Mouse (Mus musculus) kidney, adult 18-20 months (tissue): ENCODE results near the gene Wfdc12.

Source experiments
- DNase-seq: peaks from one replicate; pipeline ENCODE4 v3.0.0; 2021

Gene Wfdc12

DNA sequence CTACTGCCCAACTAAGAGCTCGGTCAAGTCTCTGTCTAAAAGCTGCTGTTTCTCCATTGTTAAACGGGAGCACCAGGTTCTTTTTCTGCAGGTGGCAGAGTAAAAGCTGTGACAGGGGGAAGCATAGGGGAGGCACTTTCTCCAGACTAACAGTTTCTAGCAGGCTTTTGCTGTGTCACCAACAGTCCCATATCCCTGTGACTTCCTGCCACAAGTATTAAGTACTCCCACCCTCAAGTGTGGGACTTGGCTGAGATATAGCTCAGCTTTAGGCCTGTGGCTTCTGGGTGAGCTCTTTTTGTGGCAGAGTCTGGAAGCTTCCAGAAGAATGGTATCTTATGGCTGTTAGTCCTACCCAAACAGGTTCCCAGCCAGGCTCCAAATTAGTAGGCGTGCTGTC, 14.6 kb downstream of the Wfdc12 start:
- no peak for DNase-seq

DNA sequence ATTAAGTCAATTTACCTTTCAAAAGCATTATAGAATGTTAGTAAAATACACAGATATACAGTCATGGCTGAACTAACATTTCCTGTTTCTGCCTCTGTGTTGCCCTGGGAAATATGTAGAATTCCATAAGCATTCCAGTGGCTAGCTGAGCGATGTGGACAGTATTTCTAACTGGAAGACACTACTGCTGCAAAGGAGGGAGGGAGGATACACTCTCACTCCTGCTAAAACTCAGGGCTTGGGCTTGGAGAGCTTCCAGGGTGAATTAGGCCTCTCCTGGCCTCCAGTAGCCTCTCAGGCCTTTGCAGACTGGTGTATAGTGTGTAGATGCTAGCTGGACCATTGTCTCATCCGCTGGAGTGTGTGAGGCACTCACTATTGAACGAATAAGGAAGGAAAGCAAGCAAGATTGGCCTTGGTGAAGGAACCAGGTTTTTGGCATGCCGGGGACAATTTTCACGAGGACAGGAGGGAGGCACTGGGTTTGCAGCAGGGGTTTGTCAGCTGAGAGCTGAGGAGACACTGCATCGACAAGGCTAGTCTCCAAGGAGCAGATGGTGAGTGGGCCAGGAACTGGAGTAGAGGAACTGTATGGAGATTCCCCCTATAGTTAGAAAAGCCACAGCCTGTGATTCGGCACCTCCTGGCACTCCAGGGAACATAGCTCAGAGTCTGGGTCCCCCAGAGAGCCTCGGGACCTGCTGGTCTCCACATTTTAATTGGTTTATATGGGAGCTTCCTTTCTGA, 15.6 kb downstream of the Wfdc12 start:
- DNase-seq: no peak

DNA sequence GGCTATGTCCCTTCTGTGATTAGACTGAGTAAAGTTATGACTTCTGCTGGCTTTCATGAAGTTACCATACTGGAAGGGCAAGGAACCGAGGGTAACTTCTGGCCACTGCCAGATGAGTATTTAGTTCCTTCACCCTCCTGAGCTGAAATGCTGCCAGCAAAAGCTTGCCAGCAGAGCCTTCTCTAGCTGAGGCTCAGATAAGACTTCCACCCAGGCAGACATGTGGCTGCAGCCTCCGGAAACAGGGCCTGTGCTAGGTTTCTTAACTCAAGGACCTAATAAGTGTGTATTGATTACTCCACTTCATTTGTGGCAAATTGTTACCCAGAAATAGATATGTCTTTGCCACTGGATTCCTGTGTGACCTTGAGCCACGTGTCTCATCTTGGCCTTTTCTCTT, 17.0 kb downstream of the Wfdc12 start:
- DNase-seq: no peak

DNA sequence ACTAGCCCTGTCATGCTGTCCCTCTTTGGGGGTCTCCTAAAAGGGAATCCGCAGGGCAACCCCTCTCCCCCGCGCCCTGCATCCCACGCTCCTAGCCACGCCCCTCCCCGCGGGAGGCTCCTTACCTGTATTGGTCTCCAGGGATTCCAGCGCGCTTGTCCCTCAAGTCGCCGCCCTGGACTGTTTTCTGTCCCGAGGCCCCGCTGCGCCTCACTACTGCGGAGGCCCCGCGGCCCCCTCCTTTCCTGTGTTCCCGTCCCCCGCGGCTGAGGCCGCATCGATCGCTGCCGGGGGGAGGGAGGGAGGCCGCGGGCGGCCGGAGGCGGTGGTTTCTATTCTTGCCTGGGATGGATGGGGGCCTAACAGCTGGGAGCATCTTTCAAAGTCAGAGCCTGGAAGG, 19.5 kb downstream of the Wfdc12 start, which contains the start of gene Kcns1:
Gene Kcns1, minus strand, starts transcription at position 212 of the 400 bp plus-strand sequence.
- no peak for DNase-seq

DNA sequence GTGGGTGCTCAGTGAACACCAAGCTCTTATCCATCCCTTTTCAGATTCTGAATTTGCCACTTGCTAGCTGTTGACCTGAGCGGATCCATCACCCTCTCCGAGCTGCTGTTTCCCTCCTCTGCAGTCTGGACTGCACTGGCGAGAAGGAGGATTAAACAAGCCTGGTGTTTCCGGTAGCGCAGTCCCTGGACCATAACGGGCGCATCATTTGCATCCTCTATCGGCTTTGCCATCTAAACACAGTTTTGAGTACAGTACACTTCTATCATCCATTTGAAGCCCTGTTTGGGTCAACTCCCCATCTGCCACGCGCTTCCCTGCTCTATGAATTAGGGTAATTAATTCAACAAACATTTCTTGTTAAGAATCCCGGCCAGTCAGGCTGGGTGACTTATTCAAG, 20.1 kb downstream of the Wfdc12 start:
- DNase-seq: no peak

DNA sequence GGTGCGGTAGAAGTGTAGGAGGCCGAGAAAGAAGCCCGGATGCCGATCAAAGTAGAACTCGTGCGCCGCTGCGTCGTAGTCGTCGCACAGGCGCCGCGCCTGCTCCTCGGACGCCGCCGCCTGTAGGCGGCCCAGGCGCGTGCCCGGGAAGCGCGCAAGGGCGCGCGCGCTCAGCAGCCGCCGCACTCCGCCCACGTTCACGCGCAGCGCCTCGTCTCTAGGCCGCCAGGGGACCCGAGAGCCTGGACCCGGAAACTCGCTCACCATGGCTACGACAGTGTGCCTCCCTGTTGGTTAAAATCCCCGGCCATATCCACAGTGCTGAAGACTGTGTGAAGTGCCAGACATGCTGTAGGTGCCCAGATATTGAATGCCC, 21.8 kb downstream of the Wfdc12 start:
- no peak for DNase-seq

DNA sequence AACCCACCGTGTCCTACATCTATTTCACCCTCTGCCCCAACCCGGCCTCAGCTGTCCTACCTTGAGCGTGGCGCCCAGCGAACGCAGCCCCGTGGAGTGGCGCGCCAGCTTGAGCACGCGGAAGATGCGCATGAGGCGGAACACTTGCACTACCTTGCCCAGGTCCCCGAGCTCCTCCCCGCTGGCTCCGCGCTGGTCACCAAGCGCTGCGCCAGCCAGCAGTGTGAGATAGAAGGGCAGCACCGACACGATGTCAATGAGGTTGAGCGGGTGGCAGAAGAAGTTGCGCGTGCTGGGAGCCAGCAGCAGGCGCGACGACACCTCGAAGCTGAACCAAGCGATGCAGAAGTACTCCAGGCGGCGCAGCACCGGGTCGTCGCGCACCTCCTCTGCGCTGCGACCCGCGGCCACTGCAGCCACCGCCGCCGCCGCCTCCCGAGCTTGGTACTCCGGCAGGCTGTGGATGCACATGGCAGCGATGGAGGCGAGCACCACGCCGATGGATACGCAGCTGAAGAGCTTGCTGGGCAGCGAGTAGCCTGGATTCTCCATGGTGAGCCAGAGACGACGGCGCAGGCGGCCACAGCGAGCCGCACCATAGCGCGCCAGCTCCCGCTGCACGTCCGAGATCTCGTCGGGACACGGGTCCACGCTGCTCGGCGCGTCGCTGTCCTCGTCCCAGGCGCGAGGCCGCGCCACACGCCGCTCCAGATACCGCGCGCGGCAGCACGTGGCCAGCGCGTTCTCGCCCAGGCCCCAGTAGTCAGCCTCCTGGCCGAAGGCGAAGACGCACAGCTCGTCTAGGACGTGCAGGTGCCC, 22.4 kb downstream of the Wfdc12 start:
- DNase-seq: no peak

DNA sequence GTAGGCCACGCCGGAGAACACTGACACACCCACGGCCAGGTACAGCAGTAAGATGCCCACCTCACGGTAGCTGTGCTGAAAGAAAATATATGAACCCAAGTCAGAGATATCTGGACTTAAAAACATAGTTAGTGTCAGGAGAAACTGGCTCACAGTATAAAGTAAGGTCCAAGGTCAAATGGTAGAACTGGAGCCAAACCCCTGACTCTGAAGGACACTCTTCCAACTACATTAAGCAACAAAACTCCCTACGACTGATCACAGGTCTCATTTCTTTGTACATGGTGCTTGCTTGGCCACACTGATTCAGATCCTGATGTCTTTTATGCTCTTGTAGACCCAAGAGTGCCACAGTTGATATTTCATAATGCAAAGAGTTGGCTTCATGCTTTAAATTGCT, 25.5 kb downstream of the Wfdc12 start:
- no peak for DNase-seq

DNA sequence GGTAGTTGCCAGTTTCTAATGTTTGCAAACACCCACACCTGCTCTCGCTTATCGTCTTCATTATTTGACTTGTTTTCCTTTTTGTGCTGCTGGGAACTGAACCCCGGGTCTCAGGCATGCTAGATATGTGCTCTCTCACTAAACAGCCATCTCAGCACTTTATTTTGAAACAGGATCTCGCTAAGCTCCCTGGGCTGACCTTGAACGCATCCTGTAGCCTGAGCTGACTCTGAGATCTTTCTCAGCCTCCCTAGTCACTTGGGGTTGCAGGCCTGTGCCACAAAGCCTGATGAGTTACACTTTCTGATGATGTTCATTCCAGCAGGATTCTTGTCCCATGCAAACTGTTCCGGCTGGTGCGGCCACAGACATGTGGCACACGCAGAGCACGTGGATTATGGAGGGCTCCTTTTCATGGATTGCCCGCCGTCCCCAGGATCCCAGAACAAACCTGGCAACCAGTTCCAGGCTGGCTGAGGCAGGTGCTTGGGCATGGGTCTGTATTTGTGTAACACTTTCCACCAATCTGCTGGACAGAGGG, 28.8 kb downstream of the Wfdc12 start:
- DNase-seq: no peak

DNA sequence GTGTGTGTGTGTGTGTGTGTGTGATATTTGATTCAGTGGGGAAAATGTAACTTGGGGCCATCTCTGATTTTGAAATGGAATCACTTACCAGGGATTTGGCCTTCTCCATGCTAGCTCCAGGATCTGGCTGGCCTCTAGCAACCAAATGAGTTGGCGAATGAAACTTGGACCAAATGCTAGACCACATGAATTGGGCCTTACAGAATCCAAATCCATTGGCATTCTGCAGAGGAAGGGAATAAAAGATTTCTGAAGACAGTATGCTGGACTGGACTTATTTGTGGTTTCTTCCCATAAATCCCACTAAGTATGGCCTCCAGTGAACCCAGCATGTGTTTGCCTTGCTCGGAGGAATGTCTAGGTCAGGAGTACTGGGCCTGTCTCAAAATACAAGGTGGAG, 31.6 kb downstream of the Wfdc12 start:
- no peak for DNase-seq

DNA sequence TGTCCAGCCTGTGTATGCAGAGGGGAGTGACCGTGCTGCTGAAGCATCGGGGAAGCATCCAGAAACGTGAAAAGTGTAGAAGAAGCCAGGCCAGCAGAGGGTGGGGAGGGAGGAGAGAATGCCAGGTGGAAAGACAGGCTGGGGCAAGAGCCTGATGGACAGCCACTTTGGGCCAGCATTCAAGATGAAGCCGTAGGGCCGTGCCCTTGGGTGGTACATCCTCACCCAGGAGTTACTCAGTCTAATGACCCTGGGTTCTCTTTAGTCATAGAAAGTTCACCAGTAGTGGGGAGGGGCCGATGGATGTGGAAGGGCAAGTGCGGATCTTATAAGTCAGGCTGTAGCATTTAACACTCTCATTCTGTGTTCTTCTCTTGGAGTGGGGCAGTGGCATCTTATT, 34.2 kb downstream of the Wfdc12 start:
- no peak for DNase-seq

DNA sequence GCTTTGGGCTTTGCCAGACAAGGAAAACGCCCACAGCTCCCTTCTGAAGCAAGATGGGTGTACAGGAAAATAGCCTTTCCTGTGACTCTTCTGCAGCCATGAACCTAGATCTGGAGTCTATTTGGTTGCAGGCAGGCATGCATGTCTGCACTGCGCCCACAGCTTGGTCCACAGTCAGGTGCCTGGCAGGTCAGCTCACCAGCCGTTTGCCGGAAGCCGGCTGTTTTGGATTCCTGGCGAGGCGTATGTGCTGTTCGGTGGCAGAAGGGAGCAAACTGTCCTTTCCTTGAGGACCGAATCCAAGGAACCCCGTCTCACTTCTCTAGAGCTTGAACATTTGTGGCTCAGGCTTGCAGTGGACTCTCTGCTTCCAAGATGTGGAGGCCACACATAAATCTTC, 36.4 kb downstream of the Wfdc12 start:
- DNase-seq: no peak

DNA sequence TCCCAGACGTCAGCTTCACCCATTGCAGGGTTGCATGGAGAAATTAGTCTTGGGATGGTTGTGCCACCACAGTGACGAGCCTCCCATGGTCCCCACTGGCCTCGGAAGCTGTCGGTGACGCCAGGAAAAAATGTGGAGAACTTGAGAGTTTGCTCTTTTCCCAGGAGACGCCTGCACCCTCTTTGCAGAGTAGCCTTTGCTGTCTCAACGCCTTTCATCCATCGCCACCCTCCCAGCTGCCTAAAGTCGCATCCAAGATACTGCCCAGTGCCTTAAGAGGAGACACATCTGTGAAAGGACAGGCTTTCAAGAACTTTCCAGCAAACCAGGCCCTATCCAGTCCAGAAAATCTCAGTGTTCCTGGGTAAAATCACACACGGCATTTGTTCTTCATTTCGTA, 38.1 kb downstream of the Wfdc12 start:
- DNase-seq: no peak

DNA sequence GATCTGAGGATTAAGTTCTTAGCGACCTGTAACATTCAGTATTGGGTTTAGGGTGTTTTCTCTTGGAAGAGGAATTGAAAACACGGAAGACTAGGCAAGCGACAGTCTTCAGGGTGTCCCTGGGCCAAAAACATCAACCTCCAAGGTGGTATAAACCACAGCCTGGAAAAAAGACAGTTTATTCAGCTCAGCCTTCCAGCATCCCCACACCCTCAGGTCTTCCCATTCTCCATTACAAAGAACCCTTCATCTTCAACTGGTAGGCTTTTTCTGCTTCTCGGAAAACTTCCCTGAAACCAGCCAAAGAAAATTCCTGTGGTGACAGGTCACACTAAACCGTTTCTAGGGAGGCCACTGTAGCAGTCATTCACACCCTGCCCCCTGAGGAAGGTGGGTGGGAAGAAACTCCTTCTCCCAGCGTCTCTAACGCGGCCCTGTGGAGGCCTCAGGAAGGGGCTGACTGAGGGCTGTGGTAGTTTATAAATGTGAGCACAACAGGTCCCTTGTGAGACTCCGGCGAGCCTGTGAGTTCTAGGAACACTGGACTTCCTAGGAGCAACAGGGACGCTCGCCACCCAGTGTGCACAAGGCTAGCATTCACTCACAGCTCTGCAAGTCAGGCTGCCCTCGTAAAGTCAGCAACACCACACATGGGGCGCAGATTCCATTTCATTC, 40.2 kb downstream of the Wfdc12 start:
- DNase-seq: no peak

DNA sequence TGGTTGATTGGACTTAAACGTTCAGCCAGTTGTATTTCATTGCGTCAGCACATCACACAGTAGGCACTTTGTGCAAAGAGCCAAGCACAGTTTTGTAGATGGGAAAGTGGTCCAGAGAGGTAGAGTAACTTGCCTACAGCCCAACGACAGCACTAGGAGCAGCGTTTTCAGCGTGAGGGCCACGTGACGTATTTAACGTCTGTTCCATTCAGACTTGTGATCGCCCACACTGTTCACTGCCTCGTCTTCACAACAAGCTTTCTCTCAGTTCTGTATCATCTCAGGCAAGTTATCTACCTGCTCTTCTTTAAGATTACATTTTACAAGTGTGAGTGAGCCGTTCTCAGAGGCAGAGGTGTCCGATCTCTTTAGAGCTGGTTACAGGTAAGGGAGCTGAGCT, 43.9 kb downstream of the Wfdc12 start:
- DNase-seq: no peak

DNA sequence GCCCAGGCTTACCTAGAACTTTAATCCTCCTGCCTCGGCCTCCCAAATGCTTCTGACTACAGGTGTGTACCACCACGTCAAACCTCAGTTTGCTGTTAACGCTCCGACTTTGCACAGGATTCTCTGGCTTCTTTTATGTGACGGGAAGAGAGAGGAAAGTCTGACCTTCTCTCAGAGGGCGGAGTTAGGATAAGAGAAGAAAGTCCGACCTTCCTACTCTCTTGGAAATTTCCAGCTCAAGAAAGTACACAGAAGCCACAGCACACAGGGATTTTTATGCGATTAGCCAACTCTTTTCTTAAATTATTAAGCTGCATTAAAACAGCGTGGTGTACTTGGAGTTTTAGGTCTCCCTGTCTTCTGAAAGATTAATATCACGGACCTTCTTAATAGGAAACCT, 45.9 kb downstream of the Wfdc12 start:
- DNase-seq: no peak

DNA sequence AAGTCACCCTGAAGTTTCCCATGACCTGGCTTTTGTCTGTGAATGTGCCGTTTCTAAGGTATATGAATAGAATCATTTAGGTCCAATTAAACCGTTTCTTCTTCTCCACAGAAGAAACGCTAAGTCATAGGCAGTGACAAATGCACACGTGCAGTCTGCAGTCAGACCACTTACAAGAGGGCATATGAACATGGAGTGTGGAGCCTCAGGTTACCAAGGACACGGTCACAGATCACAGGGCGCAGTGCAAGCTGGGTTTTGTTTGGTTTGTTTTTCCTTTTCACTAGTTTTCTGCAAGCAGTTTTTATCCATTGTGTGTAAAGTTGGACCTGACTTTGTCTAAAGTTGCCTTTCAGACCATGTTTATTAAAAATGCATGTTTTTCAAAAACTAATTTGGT, 46.4 kb downstream of the Wfdc12 start:
- no peak for DNase-seq

DNA sequence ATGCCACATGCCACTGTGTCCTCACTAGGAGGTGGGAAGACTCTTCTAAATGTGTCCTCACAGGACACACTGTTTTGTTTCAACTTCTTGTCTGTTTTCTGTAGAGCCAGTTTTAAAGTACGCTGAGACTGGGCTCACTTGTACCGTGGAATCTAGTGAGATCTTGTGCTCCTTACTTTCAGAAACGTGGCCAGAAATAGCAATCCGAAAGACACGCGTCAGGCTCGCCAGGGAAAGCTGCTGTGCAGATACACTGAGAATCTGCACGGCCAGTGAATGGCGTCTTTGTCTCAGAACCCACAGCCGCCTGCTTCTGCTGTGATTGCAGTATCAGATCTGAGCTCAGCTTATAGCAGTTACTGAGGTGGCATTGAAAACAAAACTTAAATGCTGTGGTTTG, 48.4 kb downstream of the Wfdc12 start:
- DNase-seq: no peak
